Mouse (Mus musculus) lung, embryonic 16.5 days (tissue): ENCODE data around the gene Cpne5. TPM values are rescaled to one million over a fixed set of nuclear protein-coding genes. Genes with fewer than 3 reads are reported as not detected.

Experiments
- polyA plus RNA-seq: library from polyadenylated mRNA; unstranded; fragments of >200 nt; fragmentation: Nextera tagmentation; extraction: Ambion mirVana; gene quantifications from 2 replicates; pipeline ENCODE4 v1.2.1, GENCODE M21; 2015

Gene Cpne5
- polyA plus RNA-seq, 1 experiment from 2014 or later, result 5.0 TPM

Other genes with a start within 250 kb of the Cpne5 start
- gene Stk38, start 230.2 kb downstream of the Cpne5 start, polyA plus RNA-seq, result 103 and 113 TPM in 2 replicates
- 563 and 593 TPM in 2 replicates for gene Srsf3, start 205.5 kb downstream of the Cpne5 start, polyA plus RNA-seq
- 41.3 and 43.7 TPM in 2 replicates for gene Cdkn1a, start 147.2 kb downstream of the Cpne5 start, polyA plus RNA-seq
- gene Rab44, start 124.0 kb downstream of the Cpne5 start, polyA plus RNA-seq, result 1.1 TPM in 2 replicates
- gene Ppil1, start 26.0 kb upstream of the Cpne5 start, polyA plus RNA-seq, result 144 and 145 TPM in 2 replicates
- 82.2 and 87.7 TPM in 2 replicates for gene BC004004, start 30.6 kb upstream of the Cpne5 start, polyA plus RNA-seq
- gene Pi16, start 79.5 kb upstream of the Cpne5 start, polyA plus RNA-seq, result 2.3 and 3.5 TPM in 2 replicates
- 208 and 265 TPM in 2 replicates for gene Mtch1, start 109.8 kb upstream of the Cpne5 start, polyA plus RNA-seq
- 21.7 and 24.0 TPM in 2 replicates for gene Fgd2, start 122.7 kb upstream of the Cpne5 start, polyA plus RNA-seq